Mouse (Mus musculus): ENCODE results near the gene Zfp831. TPM values are rescaled to one million over a fixed set of nuclear protein-coding genes. Genes with fewer than 3 reads are reported as not detected.

Zfp831 gene
- total and polyA plus RNA-seq, 3 experiments, result 0.48 to 0.99 (median 0.59) TPM

DNA sequence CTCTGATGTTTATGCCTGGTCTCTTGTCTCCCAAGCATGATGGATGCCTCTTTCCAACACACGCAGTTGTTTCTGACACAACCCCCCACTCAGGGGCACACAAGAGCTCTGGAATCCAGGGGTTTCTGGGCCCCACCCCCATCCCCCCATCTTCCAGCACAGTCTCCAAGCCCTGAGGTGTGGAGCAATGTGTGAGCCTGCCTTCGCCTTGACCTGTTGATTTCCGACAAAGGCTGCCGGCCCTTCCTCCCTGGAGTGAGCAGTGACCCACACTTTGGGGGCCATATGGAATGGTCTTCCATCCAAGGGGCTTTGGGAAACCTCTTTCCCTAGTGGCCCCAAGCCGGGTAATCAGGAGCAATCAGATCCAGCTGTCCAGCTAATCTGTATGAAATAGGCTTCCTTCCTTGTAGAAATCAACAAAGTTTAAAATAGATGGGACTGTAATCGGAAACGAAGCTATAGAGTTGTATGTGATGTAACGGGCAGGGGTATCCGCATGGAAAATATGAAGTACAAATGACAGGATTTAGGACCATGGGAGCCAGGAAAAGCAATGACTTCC, 44.2 kb upstream of the Zfp831 start:
- H3K27me3 ChIP-seq (replicated peaks), result no peaks in the 10 kb centered on the region
- dilution Hi-C loops (cut with MboI; ENCODE audit: extremely low pct_ligation_motif_present, extremely low pct_unique_long_range_greater_than_20kb, low sequenced_read_pairs), result no loop called here

DNA sequence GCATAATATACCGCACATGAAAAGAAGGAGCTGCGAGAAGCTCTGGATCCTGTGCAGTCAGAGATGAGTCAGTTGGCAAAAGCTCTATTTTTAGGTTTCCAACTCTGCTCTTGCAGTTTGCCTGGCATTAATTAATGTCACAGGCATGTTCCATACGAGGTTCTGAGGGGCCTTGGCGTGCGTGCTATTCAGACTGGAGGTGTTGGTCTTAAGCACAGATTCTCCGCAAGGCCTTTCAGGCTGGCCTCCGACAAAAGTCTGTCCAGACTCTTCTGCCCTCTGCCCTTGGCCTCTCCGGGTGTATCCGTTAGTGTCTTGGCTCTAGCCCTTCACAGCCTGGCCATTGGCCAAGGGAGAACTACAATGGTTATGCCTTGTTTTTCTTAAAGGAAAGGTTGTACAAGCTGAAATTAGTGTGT, 43.5 kb upstream of the Zfp831 start:
- peaks cover 8 to 15% of the 10 kb centered on the region in 2 experiments for H3K4me1 ChIP-seq (ENCODE audit: control insufficient read depth in 1 of 2, insufficient read depth in 2 of 2)
- in situ Hi-C loops (cut with MboI; ENCODE audit: low pct_ligation_motif_present, low pct_unique_long_range_greater_than_20kb, low sequenced_read_pairs) (no loop called here), dilution Hi-C loops (cut with MboI; ENCODE audit: extremely low pct_ligation_motif_present, extremely low pct_unique_long_range_greater_than_20kb, low sequenced_read_pairs) (no loop called here)
- H3K9ac ChIP-seq (ENCODE audit: insufficient read depth, low read depth), result no peak overlapping the region
- no peaks in the 10 kb centered on the region for H3K9me3 ChIP-seq (replicated peaks; ENCODE audit: low read length)
- no peak overlapping the region for H3K27ac ChIP-seq (ENCODE audit: insufficient read depth, low read depth)
- H3K4me3 ChIP-seq (replicated peaks in 1 of 3; ENCODE audit: low read depth in 2 of 3, low read length in 2 of 3, poor library complexity in 1 of 3), result no peak overlapping the region
- H3K36me3 ChIP-seq (replicated peaks in 1 of 2; ENCODE audit: control insufficient read depth in 1 of 2, insufficient read depth in 1 of 2, low read length in 1 of 2), result no peaks in the 10 kb centered on the region
- H3K4me2 ChIP-seq (ENCODE audit: insufficient read depth, low read depth, poor library complexity, severe bottlenecking), result no peak overlapping the region
- no peaks in the 10 kb centered on the region for H3K27me3 ChIP-seq (replicated peaks)
- no peaks in the 10 kb centered on the region for H3K79me2 ChIP-seq (replicated peaks; ENCODE audit: control insufficient read depth, extremely low read depth, insufficient read depth, poor library complexity, severe bottlenecking)
- no peak for TF ChIP-seq ZKSCAN1 (IDR thresholded peaks at IDR 0.05; ENCODE audit: borderline replicate concordance, low read depth, low read length)
- no peak for TF ChIP-seq GABPA (IDR thresholded peaks at IDR 0.05; ENCODE audit: insufficient replicate concordance, low read depth, low read length)
- TF ChIP-seq RAD21 (IDR thresholded peaks at IDR 0.05; ENCODE audit: low read depth, low read length), result no peak
- no peak for TF ChIP-seq SMC3 (IDR thresholded peaks at IDR 0.05; ENCODE audit: low read depth, low read length)
- TF ChIP-seq ZC3H11A (IDR thresholded peaks at IDR 0.05; ENCODE audit: low read depth, low read length), result no peak
- no peak for TF ChIP-seq POLR2A (IDR thresholded peaks at IDR 0.05; ENCODE audit: low read depth, low read length)
- no peak for TF ChIP-seq MYC (IDR thresholded peaks at IDR 0.05; ENCODE audit: low read depth, low read length)
- TF ChIP-seq CHD1 (IDR thresholded peaks at IDR 0.05; ENCODE audit: low read depth, low read length), result no peak
- TF ChIP-seq TBP (conservative IDR thresholded peaks at IDR 0.05; ENCODE audit: low read depth, low read length), result no peak
- no peak for TF ChIP-seq ZNF384 (IDR thresholded peaks at IDR 0.05; ENCODE audit: low read depth, low read length)
- TF ChIP-seq MEF2A (IDR thresholded peaks at IDR 0.05; ENCODE audit: borderline replicate concordance, low read depth, low read length), result no peak
- no peak for TF ChIP-seq USF2 (conservative IDR thresholded peaks at IDR 0.05; ENCODE audit: low read depth, low read length)
- TF ChIP-seq JUND (conservative IDR thresholded peaks at IDR 0.05; ENCODE audit: low read depth, low read length), result no peak
- TF ChIP-seq IRF4 (IDR thresholded peaks at IDR 0.05; ENCODE audit: low read depth, low read length), result no peak
- no peak for TF ChIP-seq MAZ (IDR thresholded peaks at IDR 0.05; ENCODE audit: low read depth, low read length)
- no peak for TF ChIP-seq BHLHE40 (IDR thresholded peaks at IDR 0.05; ENCODE audit: low read depth, low read length)
- no peak for TF ChIP-seq RCOR1 (conservative IDR thresholded peaks at IDR 0.05; ENCODE audit: low read depth, low read length)
- no peak for TF ChIP-seq ETS1 (conservative IDR thresholded peaks at IDR 0.05; ENCODE audit: low read depth, low read length)
- TF ChIP-seq KAT2A (IDR thresholded peaks at IDR 0.05; ENCODE audit: insufficient replicate concordance, low read length), result no peak
- no peak for DNase-seq (ENCODE audit: extremely low read depth)

More for the DNA sequence above, 44.2 kb upstream of the Zfp831 start:
- Histone ChIP-seq H3K79me2 (replicated peaks; ENCODE audit: control insufficient read depth, extremely low read depth, insufficient read depth, poor library complexity, severe bottlenecking) (no peaks in the 10 kb centered on the region), H3K9me3 (replicated peaks; ENCODE audit: low read length) (no peaks in the 10 kb centered on the region), H3K4me1 (ENCODE audit: control insufficient read depth in 1 of 2, insufficient read depth in 2 of 2) (peaks cover 8 to 15% of the 10 kb centered on the region in 2 experiments), H3K4me3 (replicated peaks in 1 of 3; ENCODE audit: low read depth in 2 of 3, low read length in 2 of 3, poor library complexity in 1 of 3) (no peak overlapping the region), H3K27ac (ENCODE audit: insufficient read depth, low read depth) (no peak overlapping the region), H3K4me2 (ENCODE audit: insufficient read depth, low read depth, poor library complexity, severe bottlenecking) (no peak overlapping the region), H3K36me3 (replicated peaks in 1 of 2; ENCODE audit: control insufficient read depth in 1 of 2, insufficient read depth in 1 of 2, low read length in 1 of 2) (no peaks in the 10 kb centered on the region), H3K9ac (ENCODE audit: insufficient read depth, low read depth) (no peak overlapping the region)
- DNase-seq (ENCODE audit: extremely low read depth), result no peak
- in situ Hi-C loops (cut with MboI; ENCODE audit: low pct_ligation_motif_present, low pct_unique_long_range_greater_than_20kb, low sequenced_read_pairs), result no loop called here
- TF ChIP-seq ZC3H11A (IDR thresholded peaks at IDR 0.05; ENCODE audit: low read depth, low read length) (no peak), RAD21 (IDR thresholded peaks at IDR 0.05; ENCODE audit: low read depth, low read length) (no peak), TBP (conservative IDR thresholded peaks at IDR 0.05; ENCODE audit: low read depth, low read length) (no peak), ETS1 (conservative IDR thresholded peaks at IDR 0.05; ENCODE audit: low read depth, low read length) (no peak), JUND (conservative IDR thresholded peaks at IDR 0.05; ENCODE audit: low read depth, low read length) (no peak), SIN3A (IDR thresholded peaks at IDR 0.05; ENCODE audit: low read length) (no peak), CHD2 (IDR thresholded peaks at IDR 0.05; ENCODE audit: low read length) (no peak), PAX5 (IDR thresholded peaks at IDR 0.05; ENCODE audit: low read length) (no peak), NELFE (IDR thresholded peaks at IDR 0.05; ENCODE audit: low read depth, low read length) (no peak)
